Mouse (Mus musculus): Measurements from ENCODE around the gene Eif5b.
A peak's percentile ranks its signal among the peaks of the same experiment; 100 is the strongest.
"Not testable (repeated sequence)": the region's sequence is repeated elsewhere in the genome, so short reads cannot be mapped to it uniquely, and the experiment has no call there.

Eif5b gene

DNA sequence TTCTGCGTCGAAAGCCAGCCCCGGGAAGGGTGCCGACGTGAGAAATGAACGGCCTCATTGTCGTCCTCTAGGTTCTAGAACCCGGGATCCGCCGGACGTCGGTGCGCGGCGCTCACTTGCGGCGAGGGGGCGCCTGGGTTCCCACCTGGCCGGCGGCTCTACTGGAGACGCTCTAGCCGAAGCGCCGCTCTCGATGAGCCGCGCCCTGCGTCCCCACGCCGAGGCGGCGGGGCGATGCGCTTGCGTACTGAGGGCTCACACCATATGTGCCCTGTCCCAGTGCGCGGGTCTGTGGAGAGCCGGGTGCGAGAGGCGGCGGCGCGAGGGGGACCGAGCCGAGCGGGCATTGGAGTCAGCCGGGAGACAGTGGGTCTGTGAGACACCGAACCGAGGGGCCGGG is at the start of gene Eif5b, which contains the start of gene Txndc9:
Gene Eif5b, plus strand, starts transcription at position 144 of the 400 bp plus-strand sequence.
Gene Txndc9, minus strand, starts transcription at position 27 of the 400 bp plus-strand sequence.
- peak; percentile 92 for DNase-seq (ENCODE audit: low read depth)

GRCm38 (mm10) chr1:37948906-37949305 is 48.9 kb upstream of the Eif5b start:
- no peak for DNase-seq (ENCODE audit: low read depth)

DNA sequence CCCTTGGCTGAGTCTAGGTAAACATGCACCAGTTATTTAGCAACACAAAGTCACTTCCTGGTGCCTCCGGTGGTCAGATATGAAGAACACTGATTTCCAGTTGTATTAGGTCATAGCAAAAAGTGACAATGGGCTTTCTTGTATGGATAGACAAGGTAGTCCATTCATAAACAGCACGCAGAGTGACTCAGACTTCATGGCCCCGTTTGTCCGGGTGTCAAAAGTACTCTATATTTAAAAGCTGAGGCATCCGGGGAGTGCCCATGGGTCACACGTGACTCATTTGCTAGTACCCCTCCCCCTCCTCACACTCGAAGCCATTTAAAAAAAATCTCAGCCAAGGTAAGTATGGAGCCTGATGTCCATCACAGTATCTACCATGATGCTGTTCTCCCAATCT is 43.0 kb upstream of the Eif5b start:
- no peak for DNase-seq (ENCODE audit: low read depth)

- no peak for DNase-seq (ENCODE audit: low read depth)
Observed at GRCm38 (mm10) chr1:37955251-37955650, 42.6 kb upstream of the Eif5b start.

DNA sequence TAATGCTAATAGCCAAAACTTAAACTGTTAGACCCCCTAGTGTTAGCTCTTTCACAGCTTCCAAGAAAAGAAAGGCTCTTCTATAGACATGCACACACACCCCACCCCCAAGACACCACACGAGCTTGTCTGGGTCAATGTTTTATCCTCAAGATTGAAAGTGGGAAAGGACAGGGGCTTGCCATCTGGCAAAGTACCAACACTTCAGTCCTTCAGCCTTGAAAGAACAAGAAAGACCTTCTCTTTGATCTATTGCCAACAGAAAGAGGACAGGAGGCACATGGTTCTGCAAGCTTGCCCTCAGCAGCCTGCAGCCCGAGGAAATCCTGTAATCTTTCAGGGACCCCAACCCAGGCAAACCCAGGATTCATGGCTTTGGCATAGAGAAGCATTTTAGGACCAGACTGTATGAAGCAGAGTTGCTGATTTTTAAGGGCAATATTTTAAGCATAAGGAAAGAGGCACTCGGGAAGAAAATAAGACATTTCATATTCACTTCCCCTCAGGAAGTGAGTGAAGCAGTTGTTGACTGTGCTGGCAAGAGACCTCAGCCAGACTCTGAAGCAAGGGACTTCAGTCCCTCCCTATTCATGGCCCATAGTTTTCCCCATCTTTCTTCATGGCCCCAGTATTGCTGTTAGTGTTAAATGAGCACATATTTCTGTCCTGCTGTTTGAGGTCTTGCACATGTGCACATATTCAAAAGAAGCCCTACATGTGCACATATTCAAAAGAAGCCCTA is 40.9 kb upstream of the Eif5b start:
- peak; percentile 15 for DNase-seq (ENCODE audit: low read depth)

GRCm38 (mm10) chr1:37957659-37958058 is 40.2 kb upstream of the Eif5b start, which contains the start of gene Lyg1:
TSS of gene Lyg1 (minus strand) at chr1:37957759.
- no peak for DNase-seq (ENCODE audit: low read depth)

DNA sequence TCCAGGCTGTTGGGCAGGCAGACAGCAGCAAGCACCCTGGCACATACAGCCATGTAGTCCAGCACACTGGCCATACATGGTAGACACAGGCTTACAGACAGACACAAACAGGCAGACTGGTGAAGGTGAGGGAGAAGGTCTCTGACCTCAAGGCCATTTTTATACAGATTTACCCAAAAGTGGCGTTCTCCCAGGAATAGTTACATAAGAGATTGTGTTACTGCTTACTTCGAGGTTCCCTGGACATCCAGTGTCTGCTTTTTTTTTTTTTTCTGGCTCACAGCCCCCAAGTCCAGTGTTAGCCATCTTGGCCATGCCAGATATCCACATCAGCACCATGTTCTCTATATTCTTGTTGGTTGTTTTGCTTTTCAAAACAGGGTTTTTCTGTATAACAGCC is 39.3 kb upstream of the Eif5b start:
- no peak for DNase-seq (ENCODE audit: low read depth)

- DNase-seq (ENCODE audit: low read depth) = no peak
Observed at GRCm38 (mm10) chr1:37959486-37959885, 38.3 kb upstream of the Eif5b start.

- DNase-seq (ENCODE audit: low read depth) = no peak
Observed at GRCm38 (mm10) chr1:37965571-37965970, 32.2 kb upstream of the Eif5b start.

GRCm38 (mm10) chr1:37968746-37969145 is 29.1 kb upstream of the Eif5b start:
- no peak for DNase-seq (ENCODE audit: low read depth)

GRCm38 (mm10) chr1:37971520-37971919 is 26.3 kb upstream of the Eif5b start:
- no peak for DNase-seq (ENCODE audit: low read depth)

GRCm38 (mm10) chr1:37976666-37977065 is 21.1 kb upstream of the Eif5b start:
- DNase-seq (ENCODE audit: low read depth) = not testable (repeated sequence)

GRCm38 (mm10) chr1:37977303-37977702 is 20.5 kb upstream of the Eif5b start:
- no peak for DNase-seq (ENCODE audit: low read depth)

DNA sequence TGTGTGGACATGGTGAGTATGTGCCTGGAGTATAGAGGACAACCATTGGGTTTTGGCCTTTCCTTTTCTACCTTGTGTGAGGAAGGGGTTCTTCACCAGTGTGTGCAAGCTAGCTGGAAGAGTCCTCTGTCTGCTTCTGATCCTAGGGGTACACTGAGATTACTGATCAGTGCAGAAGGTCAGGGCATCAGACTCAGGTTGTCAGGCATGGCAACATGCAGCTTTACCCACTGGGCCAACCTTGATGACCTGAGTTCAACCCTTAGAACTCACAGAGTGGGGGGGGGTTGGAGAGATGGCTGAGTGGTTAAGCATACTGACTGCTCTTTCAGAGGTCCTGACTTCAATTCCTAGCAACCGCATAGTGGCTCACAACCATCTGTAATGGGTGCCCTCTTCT is 13.5 kb upstream of the Eif5b start:
- DNase-seq (ENCODE audit: low read depth) = no peak

DNA sequence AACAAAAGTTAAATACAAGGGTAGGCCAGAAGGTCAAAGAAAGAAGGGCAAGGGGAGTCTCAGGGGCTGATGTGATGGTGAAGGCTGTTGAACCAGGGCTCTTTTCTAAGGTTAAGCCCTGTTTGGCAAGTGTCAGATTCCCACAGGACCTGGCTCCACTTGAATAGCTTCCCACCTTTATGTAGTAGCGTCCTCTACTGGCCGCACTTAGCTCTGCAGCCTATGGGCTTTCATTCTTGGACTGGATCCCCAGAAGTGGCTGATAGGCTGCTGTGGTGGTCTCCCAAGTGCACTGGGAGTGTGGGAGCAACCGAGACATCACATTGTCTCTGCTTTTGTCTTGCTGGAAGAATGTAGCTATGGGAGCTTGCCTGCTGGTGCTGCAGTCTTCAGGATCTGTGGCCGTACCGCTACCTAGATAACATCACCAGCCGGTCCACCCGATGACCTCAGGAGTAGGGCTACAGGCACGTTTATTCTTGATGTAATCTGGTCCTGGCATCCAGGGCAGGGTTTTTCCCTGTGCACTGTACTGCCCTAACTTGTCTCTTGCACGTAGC is 12.0 kb upstream of the Eif5b start:
- DNase-seq (ENCODE audit: low read depth) = peak; percentile 69

DNA sequence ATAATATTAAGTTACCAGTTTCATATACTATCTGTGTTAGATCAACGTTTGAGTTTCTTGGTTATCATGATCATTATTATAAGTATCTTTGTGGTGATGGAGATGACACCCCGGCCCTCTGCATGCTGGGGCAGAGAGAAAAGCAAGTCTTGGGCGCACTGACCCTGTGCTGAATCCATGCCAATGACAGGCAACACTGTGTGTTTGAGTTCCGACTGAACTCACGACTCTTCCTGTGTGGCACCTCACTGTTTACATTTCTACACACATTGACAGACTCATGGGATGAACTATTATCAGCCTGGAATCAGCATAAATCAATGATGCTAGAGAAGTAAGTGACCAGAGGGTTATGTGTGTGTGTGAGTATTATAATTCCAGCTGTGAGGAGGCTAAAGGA is 10.0 kb upstream of the Eif5b start:
- DNase-seq (ENCODE audit: low read depth) = no peak

DNA sequence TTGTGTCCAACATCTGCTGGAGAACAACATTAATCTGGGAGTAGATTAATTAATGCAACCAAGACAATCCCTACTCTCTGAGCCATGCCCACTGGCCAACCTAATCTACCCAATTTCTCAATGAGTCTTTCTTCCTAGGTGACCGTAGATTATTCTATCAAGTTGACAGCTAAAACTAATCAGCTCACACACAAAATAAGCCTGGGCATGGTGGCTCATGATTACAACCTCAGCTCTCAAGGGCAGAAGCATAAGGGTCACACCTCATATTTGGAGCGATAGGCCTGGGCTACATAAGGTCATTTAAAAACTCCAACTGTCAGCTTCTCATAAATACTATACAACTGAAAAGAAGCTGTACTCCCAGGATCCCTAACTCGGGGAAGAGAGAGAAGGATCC is 1.6 kb upstream of the Eif5b start:
- DNase-seq (ENCODE audit: low read depth) = no peak

GRCm38 (mm10) chr1:37996877-37997484 is 829 bp upstream of the Eif5b start:
- peak; percentile 99 for DNase-seq (ENCODE audit: low read depth)

GRCm38 (mm10) chr1:37998371-37999199 is 775 bp downstream of the Eif5b start:
- DNase-seq (ENCODE audit: low read depth) = peak; percentile 36

DNA sequence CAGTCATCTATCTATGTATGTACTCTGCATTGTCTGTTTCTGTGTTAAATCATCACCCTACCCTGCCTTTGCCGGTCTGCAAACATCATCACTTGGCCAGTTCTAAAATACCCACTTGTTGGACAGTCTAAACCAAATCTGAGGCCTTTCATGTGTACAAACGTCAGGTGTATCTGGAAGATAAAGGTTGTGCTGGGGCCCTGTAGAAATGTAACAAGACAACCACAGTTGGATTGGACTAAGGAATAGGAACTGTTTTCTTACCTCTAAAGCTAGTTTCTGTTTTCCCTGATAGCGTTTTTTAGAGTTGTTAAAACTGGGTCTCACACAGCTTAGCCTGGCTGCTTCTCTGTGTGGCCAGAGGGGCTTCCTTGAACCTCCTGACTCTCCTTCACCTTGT is 1.7 kb downstream of the Eif5b start:
- DNase-seq (ENCODE audit: low read depth) = no peak

DNA sequence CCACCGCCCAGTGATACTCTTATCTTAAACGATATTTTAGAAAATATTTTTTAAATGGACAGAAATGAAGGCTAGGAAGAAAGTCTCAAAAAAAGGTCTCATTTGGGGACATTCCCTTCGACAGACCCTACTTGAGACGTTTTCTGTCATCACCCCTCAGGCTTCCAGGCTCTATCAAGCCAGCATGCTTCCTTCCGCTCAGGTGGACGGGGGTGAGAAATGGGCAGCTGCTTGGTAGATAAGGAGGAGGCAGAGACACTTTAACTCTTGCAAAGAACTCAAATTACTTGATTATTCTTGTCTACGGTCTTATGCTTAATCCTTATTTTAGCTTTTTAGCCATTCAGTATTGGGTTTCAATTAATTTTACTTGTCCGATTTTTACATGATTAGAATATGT is 3.0 kb downstream of the Eif5b start:
- no peak for DNase-seq (ENCODE audit: low read depth)

GRCm38 (mm10) chr1:38001956-38002355 is 4.1 kb downstream of the Eif5b start:
- peak; percentile 67 for DNase-seq (ENCODE audit: low read depth)
